Mouse (Mus musculus): Measurements from ENCODE around the gene Dirc2. TPM values are rescaled to one million over a fixed set of nuclear protein-coding genes. Genes with fewer than 3 reads are reported as not detected.

Dirc2 gene
- 10 to 100 TPM; 18.9 to 20.4 TPM for total RNA-seq (2023)

DNA sequence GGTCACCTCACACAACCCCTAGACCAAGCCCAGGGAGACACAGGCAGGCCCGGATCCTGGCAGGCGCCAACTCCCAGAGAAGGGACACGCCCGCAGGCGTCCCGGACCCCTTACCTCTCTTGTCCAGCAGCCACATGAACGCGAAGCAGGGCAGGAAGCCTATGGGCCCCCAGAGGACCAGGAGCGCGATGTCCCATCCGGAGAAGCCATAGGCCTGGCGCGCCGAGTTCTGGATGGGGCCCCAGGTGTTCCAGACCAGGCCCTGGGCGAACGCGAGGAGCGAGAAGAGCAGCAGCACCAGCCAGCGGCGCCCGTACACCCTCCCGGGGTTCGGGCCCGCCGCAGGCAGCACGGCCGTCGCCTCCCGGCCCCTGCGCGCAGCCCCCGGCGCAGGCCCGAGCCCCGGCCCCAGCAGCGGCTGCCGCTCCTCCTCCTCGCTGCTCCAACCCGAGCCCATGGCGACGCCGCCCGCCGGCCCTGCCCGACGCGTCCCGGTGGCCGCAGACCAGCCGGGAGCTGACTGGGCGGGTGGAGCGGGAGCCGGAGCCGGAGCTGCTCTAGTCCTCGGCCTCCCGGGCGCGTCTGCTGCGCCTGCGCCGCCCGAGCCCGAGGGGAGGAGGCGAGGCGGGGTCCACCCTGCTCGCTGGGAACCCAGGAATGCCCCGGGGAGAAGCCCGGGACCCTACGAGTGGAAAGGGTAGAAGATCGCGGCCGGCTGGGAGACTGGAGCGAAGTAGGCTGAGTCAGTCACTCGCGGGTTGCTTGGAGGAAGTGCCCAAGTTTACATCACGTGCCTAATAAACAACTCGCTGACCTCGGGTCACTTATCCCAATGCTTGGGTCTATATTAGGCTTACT lies at the start of gene Dirc2:
TSS of gene Dirc2 (minus strand) at position 572 of the 858 bp plus-strand sequence.

DNA sequence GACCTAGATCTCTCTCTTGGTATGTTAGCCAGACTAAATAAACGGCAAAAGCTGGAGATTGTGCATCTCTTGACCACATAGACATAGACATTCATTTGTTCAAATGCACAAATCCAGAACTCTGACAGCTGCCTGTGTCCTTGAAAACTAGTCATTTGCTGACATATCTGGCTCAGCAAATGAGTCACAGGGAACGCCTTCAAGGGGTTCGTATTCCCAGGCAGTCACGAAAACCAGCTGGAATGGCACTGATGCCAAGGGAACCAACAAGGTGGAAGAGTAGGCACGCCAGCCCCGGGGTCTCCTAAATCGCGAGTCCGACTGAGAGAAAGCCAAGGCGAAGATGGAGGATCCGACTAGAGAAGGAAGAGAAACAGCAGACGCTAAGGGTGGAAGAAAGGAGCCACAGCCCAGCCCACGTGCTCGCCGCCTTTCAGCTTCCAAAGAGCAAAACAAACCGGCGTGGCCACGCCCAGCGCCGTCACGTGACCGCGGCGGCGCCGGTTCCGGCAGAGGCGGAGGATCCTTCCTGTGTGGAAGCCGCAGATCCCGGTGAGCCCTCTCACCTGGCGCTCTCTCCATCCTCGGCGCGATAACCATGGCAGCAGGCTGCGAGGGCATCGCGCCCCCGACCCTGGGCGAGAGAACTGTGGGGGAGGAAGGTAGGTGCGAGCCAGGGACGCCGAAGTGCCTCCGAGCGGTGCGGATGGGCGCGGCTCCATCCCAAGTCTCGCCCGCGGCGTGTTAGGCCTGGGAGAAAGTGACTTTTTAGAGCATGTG lies 912 bp upstream of the Dirc2 start, which contains the start of gene Hspbap1:
TSS of gene Hspbap1 (plus strand) at position 498 of the 780 bp plus-strand sequence.

Other genes with a start within 250 kb of the Dirc2 start
- not detected for gene Sema5b, start 228.2 kb downstream of the Dirc2 start, total RNA-seq (2023)
- gene Hspbap1, start 1.0 kb upstream of the Dirc2 start, total RNA-seq (2023), result 10 to 100 TPM in 1 of 2 experiments, 1 to 10 TPM in 1; 9.7 to 13.5 TPM
- 10 to 100 TPM; 20.7 to 28.0 TPM for gene Parp14, start 102.2 kb upstream of the Dirc2 start, total RNA-seq (2023)
- gene Parp9, start 169.1 kb upstream of the Dirc2 start, total RNA-seq (2023), result 10 to 100 TPM; 21.9 to 23.9 TPM
- 10 to 100 TPM; 19.4 to 21.5 TPM for gene Dtx3l, start 169.8 kb upstream of the Dirc2 start, total RNA-seq (2023)
- 10 to 100 TPM; 34.2 to 34.9 TPM for gene Kpna1, start 209.4 kb upstream of the Dirc2 start, total RNA-seq (2023)